Mouse (Mus musculus) thymus, postnatal 36 days (tissue): Measurements from ENCODE around the gene Ift52.

Experiments
- DNase-seq, 2 experiments: peaks; one replicate each; pipeline ENCODE4 v3.0.0; 2022; ENCODE audit warnings: mixed read lengths in 2 of 2

The Ift52 gene

DNA sequence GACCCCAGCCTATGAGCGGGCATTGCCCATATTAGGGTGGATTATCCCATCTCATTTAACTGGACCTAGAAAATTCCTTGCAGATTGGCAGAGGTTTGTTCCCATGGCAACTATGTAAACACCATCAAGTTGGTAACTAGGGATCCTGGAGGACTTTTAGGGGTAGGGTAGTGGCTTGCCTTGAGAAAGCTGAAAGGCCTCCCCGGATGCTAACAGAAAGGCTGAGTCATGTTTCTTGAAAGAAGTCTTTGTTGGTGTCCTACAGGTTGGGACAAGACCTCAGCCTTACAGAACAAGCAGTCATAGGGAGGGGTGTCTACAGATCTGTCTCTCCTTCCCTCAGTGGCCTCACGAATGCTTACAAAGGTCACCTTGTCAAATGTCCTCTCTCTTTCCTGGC is 58.1 kb downstream of the Ift52 start:
- DNase-seq, result no peak

DNA sequence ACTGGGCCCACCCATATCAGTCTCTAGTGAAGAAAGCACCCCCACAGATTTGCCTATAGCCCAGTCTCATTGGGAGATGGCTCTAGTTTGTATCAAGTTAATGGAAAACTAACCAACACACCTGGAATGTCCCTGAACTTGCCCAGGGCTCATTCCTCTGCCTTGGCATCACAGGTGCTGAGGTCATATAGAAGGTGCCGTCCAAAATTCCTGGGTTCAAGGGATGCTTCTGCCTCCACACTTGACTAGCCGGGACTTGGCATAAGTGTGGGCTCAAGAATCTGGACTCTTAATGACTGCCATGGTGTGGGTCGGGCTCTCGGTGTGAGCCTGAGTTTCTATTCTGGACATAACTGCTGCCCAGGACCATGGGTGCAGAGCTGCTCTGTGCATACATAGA is 61.9 kb downstream of the Ift52 start:
- DNase-seq, result no peak

DNA sequence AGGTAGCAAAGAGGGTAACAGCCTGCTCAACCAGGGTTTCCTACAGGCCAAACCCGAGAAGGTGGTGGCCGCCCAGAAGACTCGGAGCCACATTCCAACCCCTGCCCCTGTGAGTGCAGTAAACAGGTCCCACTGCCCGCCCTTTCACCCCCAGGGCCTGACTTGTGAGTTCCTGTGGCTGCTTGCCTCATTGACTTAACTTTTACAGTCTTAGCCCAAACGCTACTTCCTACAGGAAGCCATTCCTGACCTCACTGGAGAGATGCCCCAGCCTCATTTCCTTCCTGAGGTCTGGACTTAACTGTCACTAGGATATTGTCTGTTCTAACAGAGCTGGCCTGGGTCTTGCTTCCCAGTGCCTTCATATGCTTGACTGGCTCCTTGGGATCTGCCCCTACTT is 65.4 kb downstream of the Ift52 start:
- DNase-seq, result no peak

DNA sequence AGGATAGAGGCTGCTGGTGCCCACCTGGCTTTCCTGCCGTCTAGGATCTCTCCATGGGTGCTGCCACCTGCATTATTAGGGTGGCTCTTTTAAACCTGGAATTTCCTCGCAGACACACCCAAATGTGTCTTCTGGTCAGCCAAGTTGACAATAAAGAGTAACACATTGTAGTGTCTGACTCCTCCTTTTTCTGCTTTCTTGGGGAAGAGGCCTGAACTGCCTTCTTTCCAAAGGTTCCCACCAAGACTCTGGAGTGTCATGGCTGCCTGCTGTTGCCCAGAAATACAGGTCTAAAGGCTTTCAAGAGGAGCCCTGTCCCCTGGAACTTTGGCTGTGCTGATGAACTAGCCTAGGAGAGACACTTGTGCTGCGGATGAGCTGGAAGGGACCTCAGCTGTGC is 67.4 kb downstream of the Ift52 start:
- DNase-seq, result no peak

DNA sequence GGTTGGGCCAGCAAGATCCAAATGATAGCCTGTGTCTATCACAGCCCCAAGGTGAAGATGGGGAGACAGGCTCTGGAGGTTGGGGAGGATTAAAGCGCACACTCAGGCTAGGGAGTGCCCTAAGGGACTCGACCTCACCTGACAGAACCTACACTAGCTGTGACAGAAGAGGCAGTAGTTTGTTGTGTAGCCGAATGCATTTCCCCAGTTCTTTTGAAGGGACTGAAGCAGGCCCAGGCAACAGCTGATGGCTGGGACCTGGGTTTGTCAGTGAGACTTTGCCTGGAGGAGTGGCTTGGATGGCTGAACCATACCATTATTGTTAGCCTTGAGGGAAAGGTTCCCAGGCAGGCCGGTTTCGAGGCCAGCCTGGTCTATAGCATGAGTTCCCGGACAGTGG is 67.9 kb downstream of the Ift52 start:
- DNase-seq, result no peak

DNA sequence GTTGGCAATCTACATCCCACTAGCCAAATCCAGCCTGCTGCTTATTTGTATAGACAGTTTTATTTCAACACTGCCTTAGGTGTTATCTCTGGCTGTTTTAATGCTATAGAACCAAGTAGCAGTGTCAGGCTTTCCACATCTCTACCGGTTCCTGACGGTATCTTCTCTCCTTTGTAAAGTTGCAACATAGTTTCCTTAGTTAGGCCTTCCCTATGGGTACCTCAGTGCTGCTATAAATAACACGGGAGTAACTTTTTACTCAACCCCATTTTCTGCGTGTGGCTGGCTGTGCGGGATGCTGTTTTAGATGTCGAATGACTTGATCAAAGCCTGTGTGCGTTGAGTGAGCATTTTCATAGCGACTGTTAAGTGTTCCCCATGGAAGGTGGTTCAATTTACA is 69.4 kb downstream of the Ift52 start:
- DNase-seq, result no peak

DNA sequence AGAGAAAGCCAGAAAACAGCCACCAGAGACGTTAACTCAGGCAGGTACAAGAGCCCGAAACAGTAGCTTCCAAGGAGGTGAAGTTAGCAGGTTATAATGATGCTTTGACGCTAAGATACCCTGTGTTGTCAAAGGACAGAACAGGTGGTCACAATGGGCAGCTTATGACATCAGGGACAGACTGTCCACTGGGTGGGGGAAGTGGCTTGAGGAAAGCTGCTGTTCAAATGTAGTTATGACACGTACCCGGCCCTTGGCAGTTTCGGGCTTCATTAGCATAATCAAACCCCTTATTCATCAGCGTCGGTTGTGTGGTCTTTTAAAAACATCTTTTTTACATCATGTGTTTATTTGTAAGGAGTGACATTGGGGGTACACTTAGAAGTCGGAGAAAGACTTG is 70.6 kb downstream of the Ift52 start, which contains the start of gene Gtsf1l:
Gtsf1l (minus strand) TSS at position 128 of the 400 bp plus-strand sequence.
- no peak for DNase-seq

DNA sequence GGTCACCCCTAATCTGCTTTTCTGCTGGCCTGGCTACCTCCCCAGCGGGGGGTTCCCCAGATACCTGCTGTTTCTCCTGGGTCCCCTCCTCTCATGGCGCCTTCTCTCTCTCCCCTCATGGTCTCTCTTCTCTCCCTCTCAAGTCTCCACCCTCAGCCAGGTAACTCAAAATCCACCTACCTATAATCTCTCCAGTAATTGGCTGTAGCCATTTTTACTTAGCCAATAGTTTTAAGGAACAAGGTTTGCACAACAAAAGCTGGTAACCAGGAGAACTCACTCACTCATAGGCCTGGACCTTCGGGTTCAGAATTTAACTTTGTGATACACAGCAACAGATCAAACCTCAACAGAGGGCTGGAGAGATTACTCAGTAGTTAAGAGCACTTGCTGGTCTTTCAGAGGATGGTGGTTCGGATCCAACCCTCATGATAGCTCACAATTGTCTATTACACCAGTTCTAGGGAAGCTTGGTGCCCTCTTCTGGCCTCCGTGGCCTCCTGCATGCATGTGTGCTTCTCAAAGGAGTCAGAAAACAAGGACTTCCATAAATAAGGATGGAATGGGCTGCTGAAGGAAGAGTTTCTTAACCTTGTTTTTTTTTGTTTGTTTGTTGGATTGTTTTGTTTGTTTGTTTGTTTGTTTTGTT is 72.4 kb downstream of the Ift52 start:
- peak in 1 of 2 experiments; percentile 12 for DNase-seq

DNA sequence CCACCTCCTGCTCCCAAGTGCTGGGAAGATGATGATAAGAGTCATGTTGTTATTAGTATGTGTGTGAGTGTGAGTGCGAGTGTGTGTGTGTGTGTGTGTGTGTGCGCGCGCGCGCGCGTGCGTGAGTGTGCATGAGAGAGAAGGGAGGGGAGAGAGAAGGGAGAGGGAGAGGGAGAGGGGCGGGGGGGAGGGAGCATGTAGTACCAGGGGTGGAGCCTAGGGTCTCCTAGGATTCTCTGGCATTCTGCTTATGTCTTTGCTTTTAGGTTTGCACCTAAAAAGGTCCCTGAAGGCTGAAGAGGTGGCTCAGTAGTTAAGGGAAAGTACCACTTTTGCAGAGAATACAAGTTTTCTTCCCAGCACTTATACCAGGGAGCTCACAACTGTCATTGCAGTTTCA is 77.8 kb downstream of the Ift52 start:
- DNase-seq, result no peak
